In the genomic region with DNA sequence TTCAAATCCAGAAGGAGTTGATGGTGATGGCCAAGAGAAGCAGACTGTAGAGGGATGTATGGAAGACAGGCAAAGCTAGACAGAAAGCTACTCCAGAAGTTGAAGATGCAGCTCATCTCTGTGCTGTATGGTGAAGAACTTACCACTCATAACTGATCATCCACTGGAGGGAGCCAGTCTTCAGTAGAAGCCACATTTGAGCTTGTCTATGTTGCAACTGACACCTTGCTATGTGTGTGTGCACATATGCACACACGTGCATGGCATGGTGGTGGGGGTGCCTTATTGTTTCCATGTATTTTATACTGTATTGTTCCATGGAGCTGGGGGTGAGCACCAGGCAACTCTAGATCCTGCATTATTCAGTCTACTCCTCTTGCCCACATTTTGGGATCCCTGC, we compare ENCODE assay signal across 29 mouse cellular contexts. TPM values are rescaled to one million over a fixed set of nuclear protein-coding genes. Genes with fewer than 3 reads are reported as not detected.
DNase-seq lines count a peak whose midpoint lies in the region; TF ChIP-seq lines count a peak whose summit lies in the region.
"Had no signal": no experiment of that assay in that cellular context is flagged by ENCODE, and none has a peak within 500 bp of the region (broad histone marks: within the 10 kb centered on the region; RNA-seq: fewer than 3 reads in every experiment).

No protein-coding gene starts in this region.

- no peak for DNase-seq in gastrocnemius, adult 2 months
- DNase-seq in gastrocnemius, postnatal 14 days = no peak
- DNase-seq in layer of hippocampus, adult 2 months (ENCODE audit: low spot score in 2 of 2) = no peak
- no peak for DNase-seq in layer of hippocampus, postnatal 10 days (ENCODE audit: low spot score in 2 of 2)
- DNase-seq in 416B (ENCODE audit: low read depth) = peak; percentile 54
- no peak for DNase-seq in thymus, postnatal 36 days
- DNase-seq in frontal cortex, postnatal 25 days (ENCODE audit: low spot score in 2 of 2) = no peak
- DNase-seq: adrenal gland, adult 2 months; B cell, adult 2 months; cerebellum, adult 18-20 months; heart, postnatal 10 days; kidney, adult 9 months; retina, postnatal 1 day; thymus, adult 18-20 months had no signal

- no peak overlapping the region for H3K4me3 ChIP-seq in gastrocnemius, adult 2 months
- H3K4me3 ChIP-seq in layer of hippocampus, adult 2 months = no peak overlapping the region
- H3K4me3 ChIP-seq in cortical plate, adult 2 months (ENCODE audit: insufficient read depth, low read length) = no peak overlapping the region
- H3K4me3 ChIP-seq: erythroblast, embryonic 14.5 days; heart, embryonic 10.5 days; limb, embryonic 12.5 days; midbrain, embryonic 13.5 days had no signal

- H3K27ac ChIP-seq in gastrocnemius, adult 2 months = no peak overlapping the region
- H3K27ac ChIP-seq in layer of hippocampus, adult 2 months = no peak overlapping the region
- no peak overlapping the region for H3K27ac ChIP-seq in cortical plate, adult 2 months (ENCODE audit: insufficient read depth, low read length)
- H3K27ac ChIP-seq: heart, embryonic 10.5 days; hindbrain, embryonic 14.5 days; limb, embryonic 12.5 days; liver, embryonic 14.5 days; midbrain, embryonic 13.5 days had no signal

- no peaks in the 10 kb centered on the region for H3K4me1 ChIP-seq in cortical plate, adult 2 months (ENCODE audit: control insufficient read depth, insufficient read depth, low read length)
- H3K4me1 ChIP-seq: heart, embryonic 10.5 days; limb, embryonic 12.5 days; midbrain, embryonic 13.5 days had no signal

- intact Hi-C loops in gastrocnemius, adult 2 months (cut with DNase I) = no loop called here
- intact Hi-C loops in gastrocnemius, postnatal 14 days (cut with DNase I; ENCODE audit: low total_unique reads) = no loop called here

- no peak for TF ChIP-seq POLR2A in cortical plate, adult 2 months (IDR thresholded peaks at IDR 0.05; ENCODE audit: extremely low read depth, insufficient read depth, low read length)

- TF ChIP-seq CTCF in gastrocnemius, adult 2 months (IDR thresholded peaks at IDR 0.05) = peak; percentile 22; the same call in 1 of the 2 replicates
- TF ChIP-seq CTCF in layer of hippocampus, adult 2 months (conservative IDR thresholded peaks at IDR 0.05) = peak; percentile 67
- TF ChIP-seq CTCF in cortical plate, adult 2 months (IDR thresholded peaks at IDR 0.05; ENCODE audit: extremely low read depth, insufficient read depth, low read length) = peak; percentile 30; the same call in 1 of the 2 replicates

RNA-seq across cellular contexts. Expression of a gene that starts 14.8 kb away (rescaled TPM):
- total RNA-seq in gastrocnemius, adult 2 months (2021) = 10 to 100 TPM; 21.3 to 22.1 TPM
- total RNA-seq in gastrocnemius, postnatal 14 days (2021) = 10 to 100 TPM; 16.3 to 20.7 TPM
- under 1 TPM in 1 of 2 experiments, not detected in 1; 0.34 TPM for total RNA-seq in layer of hippocampus, adult 2 months (2021)
- under 1 TPM; 0.42 to 0.69 TPM for total RNA-seq in layer of hippocampus, postnatal 10 days (2021)
- not detected in 2 replicates for polyA plus RNA-seq in cortical plate, adult 2 months (2012; rRNA removed)
- total RNA-seq: ES-E14; neutrophil, adult 5-6 weeks had no signal
- polyA plus RNA-seq: embryonic facial prominence, embryonic 11.5 days; erythroblast, embryonic 14.5 days; forebrain, embryonic 14.5 days; heart, embryonic 10.5 days; limb, embryonic 12.5 days; midbrain, embryonic 13.5 days had no signal

RNA-seq across cellular contexts. Expression of a gene that starts 26.9 kb away (rescaled TPM):
- total RNA-seq in gastrocnemius, adult 2 months (2021) = not detected
- total RNA-seq in gastrocnemius, postnatal 14 days (2021) = under 1 TPM in 1 of 2 experiments, not detected in 1; 0.45 TPM
- total RNA-seq in layer of hippocampus, adult 2 months (2021) = not detected
- under 1 TPM in 1 of 2 experiments, not detected in 1; 0.64 TPM for total RNA-seq in layer of hippocampus, postnatal 10 days (2021)
- polyA plus RNA-seq in cortical plate, adult 2 months (2012; rRNA removed) = 0.19 TPM in 1 of 2 replicates, not detected in the other
- total RNA-seq: layer of hippocampus, adult 18-20 months; left cerebral cortex, adult 8-10 months; neutrophil, adult 5-6 weeks had no signal
- polyA plus RNA-seq: embryonic facial prominence, embryonic 11.5 days; erythroblast, embryonic 14.5 days; limb, embryonic 12.5 days had no signal

RNA-seq across cellular contexts. Expression of a gene that starts 29.3 kb away (rescaled TPM):
- not detected for total RNA-seq in gastrocnemius, adult 2 months (2021)
- total RNA-seq in gastrocnemius, postnatal 14 days (2021) = under 1 TPM in 1 of 2 experiments, not detected in 1; 0.86 TPM
- total RNA-seq in layer of hippocampus, adult 2 months (2021) = not detected
- 1 to 10 TPM in 1 of 2 experiments, not detected in 1; 1.5 TPM for total RNA-seq in layer of hippocampus, postnatal 10 days (2021)
- polyA plus RNA-seq in cortical plate, adult 2 months (2012; rRNA removed) = 1.0 and 1.8 TPM in 2 replicates
- total RNA-seq: adrenal gland, adult 2 months; ES-E14; gastrocnemius, adult 8-10 months; neutrophil, adult 5-6 weeks had no signal
- polyA plus RNA-seq: erythroblast, embryonic 14.5 days; heart, embryonic 10.5 days had no signal

RNA-seq across cellular contexts. Expression of a gene that starts 34.0 kb away (rescaled TPM):
- not detected for total RNA-seq in gastrocnemius, adult 2 months (2021)
- total RNA-seq in gastrocnemius, postnatal 14 days (2021) = not detected
- not detected for total RNA-seq in layer of hippocampus, adult 2 months (2021)
- total RNA-seq in layer of hippocampus, postnatal 10 days (2021) = not detected
- not detected in 2 replicates for polyA plus RNA-seq in cortical plate, adult 2 months (2012; rRNA removed)
- total RNA-seq: adrenal gland, adult 2 months; ES-E14; gastrocnemius, adult 8-10 months; heart, postnatal 10 days; layer of hippocampus, adult 18-20 months; left cerebral cortex, adult 8-10 months; neutrophil, adult 5-6 weeks had no signal
- polyA plus RNA-seq: adrenal gland, adult 2 months; embryonic facial prominence, embryonic 11.5 days; erythroblast, embryonic 14.5 days; forebrain, embryonic 14.5 days; heart, embryonic 10.5 days; hindbrain, embryonic 14.5 days; limb, embryonic 12.5 days; liver, embryonic 14.5 days; midbrain, embryonic 13.5 days; small intestine, adult 2 months had no signal

RNA-seq across cellular contexts. Expression of a gene that starts 37.0 kb away (rescaled TPM):
- under 1 TPM in 1 of 2 experiments, not detected in 1; 0.41 TPM for total RNA-seq in gastrocnemius, adult 2 months (2021)
- total RNA-seq in gastrocnemius, postnatal 14 days (2021) = 1 to 10 TPM in 1 of 2 experiments, under 1 TPM in 1; 0.29 to 1.1 TPM
- total RNA-seq in layer of hippocampus, adult 2 months (2021) = not detected
- total RNA-seq in layer of hippocampus, postnatal 10 days (2021) = not detected
- polyA plus RNA-seq in cortical plate, adult 2 months (2012; rRNA removed) = 0.19 TPM in 1 of 2 replicates, not detected in the other
- total RNA-seq: layer of hippocampus, adult 18-20 months; left cerebral cortex, adult 8-10 months had no signal
- polyA plus RNA-seq: erythroblast, embryonic 14.5 days had no signal

Comparison
In these comparisons a context has a peak if more than half of its experiments do, and no peak if none do; other contexts are left out.
1. RNA of a gene that starts 14.8 kb away (total RNA-seq): 21.3 to 22.1 TPM in gastrocnemius, adult 2 months and 16.3 to 20.7 TPM in gastrocnemius, postnatal 14 days; 0.42 to 0.69 TPM in layer of hippocampus, postnatal 10 days and 0.34 TPM in layer of hippocampus, adult 2 months; every median in the first group is over 10 times any median in the second.
2. Peak in every context shown above with its lines, with median percentiles within 50 percentile points of each other: CTCF ChIP-seq.